Mouse (Mus musculus) midbrain, embryonic 16.5 days (tissue): ENCODE measurements around the gene Ttll6. TPM values are rescaled to one million over a fixed set of nuclear protein-coding genes. Genes with fewer than 3 reads are reported as not detected.

Experiments used
- ATAC-seq: fragments of 200-750 bp; cut with Nextera tagmentation; 2 replicates; pipeline ENCODE4 v1.8.0; 2017; ENCODE audit warnings: moderate TSS enrichment
- H3K27ac ChIP-seq: fragments of 300-500 bp; sonication (generic); 2 replicates; pipeline ENCODE4 v1.5.1; 2014; ENCODE audit warnings: mild to moderate bottlenecking, low read length, mixed read lengths
- H3K27me3 ChIP-seq: fragments of 300-500 bp; sonication (generic); 2 replicates; pipeline ENCODE4 v1.6.1; 2014; ENCODE audit warnings: low read depth, low read length, mixed read lengths; ENCODE audit not compliant: control insufficient read depth, insufficient read depth
- H3K36me3 ChIP-seq: fragments of 300-500 bp; sonication (generic); 2 replicates; pipeline ENCODE4 v1.6.1; 2014; ENCODE audit warnings: mild to moderate bottlenecking, low read length, moderate library complexity, mixed read lengths; ENCODE audit not compliant: control insufficient read depth, insufficient read depth
- H3K4me1 ChIP-seq: fragments of 300-500 bp; sonication (generic); 2 replicates; pipeline ENCODE4 v1.6.1; 2014; ENCODE audit warnings: mild to moderate bottlenecking, low read length, mixed read lengths; ENCODE audit not compliant: control insufficient read depth, insufficient read depth
- H3K4me2 ChIP-seq: fragments of 300-500 bp; sonication (generic); 2 replicates; pipeline ENCODE4 v1.6.1; 2014; ENCODE audit warnings: mild to moderate bottlenecking, low read length, mixed read lengths
- H3K4me3 ChIP-seq: fragments of 300-500 bp; sonication (generic); 2 replicates; pipeline ENCODE4 v1.5.1; 2014; ENCODE audit warnings: low read depth, mild to moderate bottlenecking, low read length, moderate library complexity, mixed read lengths
- H3K9ac ChIP-seq: fragments of 300-500 bp; sonication (generic); 2 replicates; pipeline ENCODE4 v1.6.1; 2014; ENCODE audit warnings: low read depth, low read length, mixed read lengths
- H3K9me3 ChIP-seq: fragments of 300-500 bp; sonication (generic); replicated peaks from 2 replicates; pipeline ENCODE4 v1.6.1; 2014; ENCODE audit warnings: mild to moderate bottlenecking, low read length, mixed read lengths; ENCODE audit not compliant: control insufficient read depth, poor library complexity, severe bottlenecking
- WGBS: fragments of 180-500 bp; shearing (Covaris S2); extraction: QIAGEN DNeasy Blood & Tissue Kit; methylation state at CpG from one replicate; pipeline ENCODE4 v1.1.7; 2014; 5-methylcytosine and 5-hydroxymethylcytosine counted together
- polyA plus RNA-seq: library from polyadenylated mRNA; unstranded; fragments of >200 nt; fragmentation: Nextera tagmentation; extraction: Ambion mirVana; gene quantifications from 2 replicates; pipeline ENCODE4 v1.2.1, GENCODE M21; 2015

The Ttll6 gene
- polyA plus RNA-seq, 1 experiment from 2014 or later = 0.35 TPM

- H3K27me3 ChIP-seq = peaks cover 95% of the 10 kb centered on the region
- WGBS = 9% methylated on average over 11 of the region's 11 CpGs
- no peak overlapping the region for H3K4me2 ChIP-seq
- H3K36me3 ChIP-seq = no peaks in the 10 kb centered on the region
- H3K4me1 ChIP-seq = 0 out of 2 replicates have a peak, but pooled peaks cover 3% of the 10 kb centered on the region
- H3K9me3 ChIP-seq = no peaks in the 10 kb centered on the region
- ATAC-seq = no peak
- H3K27ac ChIP-seq = no peak overlapping the region
- H3K9ac ChIP-seq = no peak overlapping the region
- H3K4me3 ChIP-seq = no peak overlapping the region
These were observed 61.5 kb downstream of the Ttll6 start for GRCm38 (mm10) chr11:96194961-96195640.

DNA sequence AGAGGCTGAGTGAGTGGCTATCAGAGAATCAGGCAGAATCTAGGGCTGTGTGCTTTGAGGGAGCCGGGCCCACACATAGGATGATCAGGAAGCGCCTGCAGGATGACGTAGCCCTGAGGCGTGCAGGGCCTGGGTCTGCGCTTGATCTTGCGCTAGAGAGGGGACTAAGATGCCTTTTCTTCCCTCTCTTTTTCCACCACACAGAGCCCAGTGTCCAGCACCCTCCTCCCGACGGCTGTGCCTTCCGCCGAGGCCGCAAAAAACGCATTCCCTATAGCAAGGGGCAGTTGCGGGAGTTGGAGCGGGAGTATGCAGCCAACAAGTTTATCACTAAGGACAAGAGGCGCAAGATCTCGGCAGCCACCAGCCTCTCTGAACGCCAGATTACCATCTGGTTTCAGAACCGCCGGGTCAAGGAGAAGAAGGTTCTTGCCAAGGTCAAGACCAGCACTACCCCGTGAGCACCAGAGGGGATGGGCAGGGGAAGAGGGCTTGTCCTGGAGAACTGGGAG is 62.2 kb downstream of the Ttll6 start:
- no peaks in the 10 kb centered on the region for H3K36me3 ChIP-seq
- no peak overlapping the region for H3K4me2 ChIP-seq
- ATAC-seq = no peak
- H3K9ac ChIP-seq = no peak overlapping the region
- WGBS = 2% methylated on average over 20 of the region's 20 CpGs
- H3K27me3 ChIP-seq = peaks cover 95% of the 10 kb centered on the region
- H3K4me1 ChIP-seq = 0 out of 2 replicates have a peak, but pooled peaks cover 3% of the 10 kb centered on the region
- no peaks in the 10 kb centered on the region for H3K9me3 ChIP-seq
- no peak overlapping the region for H3K4me3 ChIP-seq
- H3K27ac ChIP-seq = no peak overlapping the region

DNA sequence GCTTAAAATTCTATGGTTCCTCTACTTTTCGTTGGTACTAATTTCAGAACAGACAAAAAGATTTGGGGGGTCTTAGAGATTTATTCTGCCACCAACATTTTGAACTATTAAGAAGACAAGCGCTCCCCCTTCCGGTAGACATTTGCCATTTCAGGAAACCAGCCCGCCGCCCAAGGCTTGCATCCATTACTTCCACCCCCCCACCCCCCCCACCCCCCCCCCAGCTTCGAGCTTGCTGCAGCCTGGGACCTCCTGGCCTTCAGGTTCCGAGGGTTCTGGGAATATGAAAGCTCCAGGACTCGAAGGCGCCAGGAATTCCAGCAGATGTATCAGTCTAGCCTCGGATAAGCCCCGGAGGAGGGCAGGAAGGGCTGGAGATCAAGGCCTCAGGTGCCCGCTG is 65.1 kb downstream of the Ttll6 start:
- peaks cover 86% of the 10 kb centered on the region for H3K27me3 ChIP-seq
- H3K9ac ChIP-seq = no peak overlapping the region

DNA sequence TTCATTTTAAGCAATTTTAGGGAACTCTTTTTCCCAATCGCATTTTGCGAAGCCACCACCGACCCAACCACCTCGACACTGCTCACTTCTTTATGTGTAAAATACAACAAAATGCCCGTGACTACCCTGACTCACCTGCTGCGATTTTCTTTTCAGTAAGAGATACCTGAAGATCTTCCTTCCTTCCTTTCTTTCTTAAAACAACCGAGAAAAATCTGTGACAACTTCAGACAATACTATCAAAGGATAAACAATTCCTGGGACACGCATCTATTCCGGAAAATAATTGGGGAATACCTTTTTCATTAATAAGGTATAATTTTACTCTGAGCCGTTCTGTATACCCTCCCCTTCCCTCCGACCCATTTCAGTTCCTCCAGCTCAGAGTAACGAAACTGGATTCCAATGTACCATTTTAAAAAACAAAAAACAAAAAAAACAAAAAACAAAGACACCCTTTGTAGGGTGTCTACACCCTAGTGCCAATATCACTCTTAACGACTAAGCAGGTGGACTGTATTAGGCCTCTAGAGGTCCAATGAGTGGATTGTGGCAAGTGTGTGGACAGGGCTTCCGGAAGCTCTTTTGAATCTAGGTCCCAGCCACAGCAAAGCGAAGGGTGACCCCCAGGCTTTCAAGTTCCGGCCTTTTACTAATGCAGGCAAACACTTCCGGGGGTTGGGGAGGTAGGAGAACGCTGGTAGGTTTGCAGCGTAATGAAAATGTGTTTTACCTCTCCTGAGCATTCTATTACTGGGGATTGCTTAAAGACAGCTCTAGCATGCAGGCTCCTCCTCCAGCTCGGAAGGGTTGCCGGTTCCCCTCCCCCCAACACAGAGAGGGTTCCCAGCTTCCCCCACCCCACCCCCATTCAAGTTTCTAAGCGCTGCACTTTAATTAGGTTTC is 65.8 kb downstream of the Ttll6 start:
- no peak overlapping the region for H3K4me3 ChIP-seq
- no peaks in the 10 kb centered on the region for H3K9me3 ChIP-seq
- H3K4me1 ChIP-seq = no peaks in the 10 kb centered on the region
- no peak overlapping the region for H3K27ac ChIP-seq
- H3K9ac ChIP-seq = no peak overlapping the region
- no peak overlapping the region for H3K4me2 ChIP-seq
- no peaks in the 10 kb centered on the region for H3K36me3 ChIP-seq
- no peak for ATAC-seq
- H3K27me3 ChIP-seq = peaks cover 82% of the 10 kb centered on the region
- WGBS = 2% methylated on average over 22 of the region's 22 CpGs

More for the DNA sequence above, 65.1 kb downstream of the Ttll6 start:
- Histone ChIP-seq H3K27ac (no peak overlapping the region), H3K4me1 (0 out of 2 replicates have a peak, but pooled peaks cover 3% of the 10 kb centered on the region), H3K9me3 (no peaks in the 10 kb centered on the region), H3K4me3 (no peak overlapping the region), H3K4me2 (no peak overlapping the region), H3K36me3 (no peaks in the 10 kb centered on the region)
- no peak for ATAC-seq
- under 1% methylated on average over 12 of the region's 12 CpGs for WGBS

DNA sequence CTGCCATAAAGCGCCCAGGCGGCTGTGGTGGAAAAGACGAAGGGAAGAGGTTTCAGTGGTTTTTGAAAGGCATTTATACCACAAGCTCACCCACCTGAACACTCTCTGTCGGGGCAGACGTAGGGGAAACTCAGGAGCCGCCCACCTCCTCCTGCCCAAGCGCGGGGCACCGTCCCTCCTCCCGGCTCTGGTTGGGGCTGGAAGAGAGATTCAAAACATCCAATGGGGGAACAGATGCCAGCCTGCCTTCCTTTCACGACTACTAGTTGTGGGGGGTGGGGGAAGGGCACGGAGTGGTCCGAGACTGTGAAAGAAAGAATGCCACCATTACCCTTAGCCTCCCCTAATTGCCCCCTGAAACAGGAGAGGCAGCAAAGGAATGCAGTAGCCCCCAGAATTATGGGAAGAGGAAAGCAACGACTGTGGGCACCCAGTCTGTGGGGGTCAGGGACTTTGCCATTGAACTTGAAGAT is 66.6 kb downstream of the Ttll6 start:
- 3% methylated on average over 14 of the region's 14 CpGs for WGBS
- Histone ChIP-seq H3K27me3 (peaks cover 80% of the 10 kb centered on the region), H3K36me3 (no peaks in the 10 kb centered on the region), H3K4me3 (no peak overlapping the region), H3K4me2 (no peak overlapping the region), H3K4me1 (no peaks in the 10 kb centered on the region), H3K9me3 (no peaks in the 10 kb centered on the region), H3K27ac (no peak overlapping the region), H3K9ac (no peak overlapping the region)
- no peak for ATAC-seq

DNA sequence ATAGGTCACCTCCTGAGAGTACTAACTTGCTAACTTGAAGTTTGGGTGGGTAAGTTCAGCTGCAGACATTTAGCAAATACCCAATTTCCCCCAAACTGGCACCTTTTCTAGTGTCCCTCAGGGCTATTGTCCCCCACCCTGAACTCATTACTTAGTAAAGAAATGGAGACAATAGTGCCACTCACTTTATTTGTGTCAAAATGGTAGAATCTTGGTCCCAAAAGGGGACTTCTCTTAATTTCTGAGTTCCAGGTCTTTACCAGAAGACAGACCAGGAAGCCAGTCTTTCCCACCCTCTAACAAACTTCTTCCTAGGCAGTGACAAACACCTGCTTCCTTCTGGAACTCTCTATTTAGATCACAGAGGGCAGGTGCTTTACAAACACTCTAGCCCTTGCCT is 68.2 kb downstream of the Ttll6 start:
- H3K4me2 ChIP-seq = no peak overlapping the region
- no peaks in the 10 kb centered on the region for H3K4me1 ChIP-seq
- no peaks in the 10 kb centered on the region for H3K9me3 ChIP-seq
- H3K4me3 ChIP-seq = no peak overlapping the region
- H3K36me3 ChIP-seq = no peaks in the 10 kb centered on the region
- no peak overlapping the region for H3K27ac ChIP-seq
- no peak for ATAC-seq
- H3K9ac ChIP-seq = no peak overlapping the region
- H3K27me3 ChIP-seq = peaks cover 78% of the 10 kb centered on the region

- ATAC-seq = no peak
- Histone ChIP-seq H3K36me3 (no peaks in the 10 kb centered on the region), H3K4me1 (no peaks in the 10 kb centered on the region), H3K9me3 (no peaks in the 10 kb centered on the region), H3K27me3 (peaks cover 78% of the 10 kb centered on the region), H3K4me3 (no peak overlapping the region), H3K27ac (no peak overlapping the region), H3K9ac (no peak overlapping the region), H3K4me2 (no peak overlapping the region)
- under 1% methylated on average over 14 of the region's 14 CpGs for WGBS
These were observed 69.0 kb downstream of the Ttll6 start for GRCm38 (mm10) chr11:96202401-96203081.

DNA sequence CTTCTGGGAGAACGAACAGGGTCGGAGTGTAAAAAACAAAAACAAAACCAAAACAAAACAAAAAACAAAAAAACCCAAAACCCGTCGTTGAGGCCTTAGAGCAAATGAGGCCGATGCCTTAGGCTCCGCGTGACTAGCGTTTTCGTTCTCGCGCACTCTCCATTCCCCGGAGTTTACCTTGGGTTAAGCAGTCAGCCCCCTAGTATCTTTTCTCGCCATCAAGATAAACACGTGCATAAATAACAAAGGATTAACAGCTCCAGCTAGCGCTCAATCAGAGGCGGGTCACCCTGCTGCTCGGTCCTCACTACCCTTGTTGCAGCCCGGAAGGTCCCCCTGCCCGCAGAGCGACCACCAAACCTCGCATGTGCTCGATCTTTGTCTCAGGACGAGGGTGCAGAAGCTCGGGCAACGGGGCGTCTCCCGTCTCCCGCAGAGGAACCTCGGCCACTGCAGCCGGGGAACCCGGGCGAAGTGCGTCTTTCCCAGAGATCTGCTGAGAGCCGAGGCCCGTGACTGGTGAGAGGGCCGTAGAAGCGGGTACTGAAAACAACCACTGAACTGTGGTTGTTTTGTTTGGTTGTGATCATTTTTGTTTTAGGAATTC is 69.7 kb downstream of the Ttll6 start:
- Histone ChIP-seq H3K4me1 (no peaks in the 10 kb centered on the region), H3K4me3 (no peak overlapping the region), H3K4me2 (no peak overlapping the region), H3K9me3 (no peaks in the 10 kb centered on the region), H3K9ac (no peak overlapping the region), H3K36me3 (no peaks in the 10 kb centered on the region), H3K27ac (no peak overlapping the region), H3K27me3 (peaks cover 78% of the 10 kb centered on the region)
- ATAC-seq = no peak
- WGBS = under 1% methylated on average over 37 of the region's 37 CpGs
